Mouse (Mus musculus) heart, adult 9 months (tissue): ENCODE data around the gene Gba.
A peak's percentile ranks its signal among the peaks of the same experiment; 100 is the strongest.
"Not testable (repeated sequence)": the region's sequence is repeated elsewhere in the genome, so short reads cannot be mapped to it uniquely, and the experiment has no call there.

Experiments
- DNase-seq, 2 experiments: peaks; one replicate each; pipeline ENCODE4 v3.0.0; 2022; ENCODE audit warnings: low spot score in 2 of 2

The Gba gene

DNA sequence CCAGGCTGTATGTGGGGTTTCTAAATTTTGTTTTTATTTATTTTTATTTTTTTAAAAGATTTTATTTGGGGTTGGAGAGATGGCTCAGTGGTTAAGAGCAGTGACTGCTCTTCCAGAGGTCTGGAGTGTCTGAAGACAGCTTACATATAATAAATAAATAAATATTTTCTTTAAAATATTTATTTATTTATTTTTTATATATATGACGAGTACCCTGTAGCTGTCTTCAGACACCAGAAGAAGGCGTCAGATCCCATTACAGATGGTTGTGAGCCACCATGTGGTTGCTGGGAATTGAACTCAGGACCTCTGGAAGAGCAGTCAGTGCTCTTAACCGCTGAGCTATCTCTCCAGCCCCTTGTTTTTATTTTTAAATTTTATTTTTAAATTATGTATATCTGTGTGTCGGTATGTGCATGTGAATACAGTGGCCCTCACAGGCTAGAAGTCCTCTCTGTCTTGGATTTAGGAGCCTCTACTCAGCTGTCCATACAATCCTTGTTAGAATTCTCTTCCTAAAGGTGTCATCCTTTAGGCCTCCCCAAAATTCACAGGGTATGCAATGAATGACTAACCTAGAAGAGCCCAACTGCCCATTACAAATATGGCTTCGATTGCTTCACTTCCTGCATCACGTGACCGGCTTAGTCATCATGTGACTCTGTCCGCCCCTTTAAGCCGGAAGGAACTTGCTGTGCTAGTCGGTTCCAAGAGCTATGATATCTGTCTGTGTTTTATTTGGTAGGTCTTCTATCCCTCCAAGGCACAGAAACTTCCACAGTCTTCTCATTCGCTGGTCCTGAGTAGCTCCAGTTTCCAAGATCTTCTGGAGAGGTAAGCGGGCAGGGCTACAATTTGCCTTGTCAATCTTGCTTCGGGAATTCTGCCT lies at the start of gene Gba:
Gba (plus strand) TSS at position 676 of the 889 bp plus-strand sequence.
- DNase-seq: peak; percentile 72 to 87

GRCm38 (mm10) chr3:89156951-89157350 lies 45.8 kb upstream of the Gba start:
- no peak for DNase-seq

DNA sequence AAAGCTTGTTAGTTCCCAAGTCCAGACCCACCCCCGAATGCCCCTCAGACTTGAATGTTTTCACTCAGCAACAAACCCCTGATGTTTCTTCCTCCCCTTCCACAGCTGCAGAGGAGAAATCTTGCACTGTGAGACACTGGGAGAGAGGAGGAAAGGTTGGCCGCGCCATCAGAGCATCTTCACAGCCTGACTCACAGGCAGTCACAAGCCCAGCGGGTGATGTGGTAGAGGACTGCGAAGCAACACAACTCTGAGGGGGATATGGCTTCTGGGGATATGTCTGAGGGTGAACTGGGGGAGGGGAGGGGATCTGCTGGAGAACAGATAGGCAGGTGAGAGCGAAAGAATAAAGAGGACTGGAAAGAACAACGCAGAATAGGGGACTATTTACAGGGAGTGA lies 44.1 kb upstream of the Gba start:
- DNase-seq: no peak

DNA sequence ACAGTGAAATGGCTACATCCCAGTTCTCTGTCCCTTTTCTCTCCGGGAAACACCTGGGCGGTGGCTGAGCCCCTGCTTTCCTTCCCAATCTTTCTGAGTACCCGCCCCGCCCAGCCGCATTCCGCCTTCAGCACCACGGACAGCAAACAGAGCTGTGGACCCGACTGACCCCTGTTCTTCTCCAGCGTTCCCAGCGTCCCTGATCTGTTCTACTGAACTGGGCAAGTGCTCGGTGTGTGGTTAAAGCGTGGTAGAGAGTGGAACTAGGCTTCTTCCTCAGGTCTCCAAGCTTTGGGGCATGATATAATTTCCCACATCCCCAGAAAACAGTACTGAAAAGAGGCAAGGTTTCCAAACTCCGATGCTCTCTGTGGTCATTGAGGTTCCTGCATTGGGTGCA lies 43.5 kb upstream of the Gba start:
- DNase-seq: no peak

DNA sequence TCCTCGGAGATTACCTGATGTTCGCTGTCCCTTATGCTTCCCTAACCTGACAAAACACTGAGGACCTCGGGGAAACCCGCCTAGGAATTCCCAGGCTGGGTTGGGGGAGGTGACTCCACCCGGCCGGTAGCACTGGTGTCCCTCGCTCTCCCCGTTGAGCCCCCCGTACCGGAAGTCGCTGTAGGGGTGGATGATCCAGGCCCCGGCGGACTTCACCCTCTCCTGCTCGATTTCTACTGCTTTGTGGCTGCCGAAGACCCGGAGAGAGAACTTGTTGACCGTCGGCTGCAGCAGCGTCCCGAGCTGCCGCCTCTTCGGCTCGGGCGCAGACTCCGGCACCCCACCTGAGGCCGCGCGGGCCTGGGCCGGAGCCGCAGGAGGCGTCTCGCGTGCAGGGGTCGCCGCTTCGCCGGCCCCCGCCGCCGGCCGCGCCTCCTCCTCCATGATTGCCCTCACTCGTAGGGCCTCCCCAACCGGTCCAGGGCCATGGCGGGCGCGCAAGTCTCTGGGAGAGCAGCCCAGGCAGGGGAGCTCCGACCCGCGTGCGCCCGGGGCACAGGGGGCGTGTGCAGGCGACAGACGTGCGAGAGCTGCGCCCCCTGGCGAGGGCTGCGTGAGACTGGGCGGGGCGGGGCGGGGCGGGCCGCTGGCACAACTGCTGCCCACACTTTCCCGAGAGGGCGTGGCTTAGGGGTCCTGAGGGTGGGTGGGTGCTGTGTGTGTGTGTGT lies 42.9 kb upstream of the Gba start, which contains the start of gene Hcn3:
Hcn3 (minus strand) TSS at position 581 of the 729 bp plus-strand sequence.
- no peak for DNase-seq

GRCm38 (mm10) chr3:89161207-89161606 lies 41.5 kb upstream of the Gba start:
- DNase-seq: not testable (repeated sequence)

GRCm38 (mm10) chr3:89161786-89162185 lies 40.9 kb upstream of the Gba start:
- no peak for DNase-seq

GRCm38 (mm10) chr3:89163123-89163522 lies 39.6 kb upstream of the Gba start:
- DNase-seq: no peak

DNA sequence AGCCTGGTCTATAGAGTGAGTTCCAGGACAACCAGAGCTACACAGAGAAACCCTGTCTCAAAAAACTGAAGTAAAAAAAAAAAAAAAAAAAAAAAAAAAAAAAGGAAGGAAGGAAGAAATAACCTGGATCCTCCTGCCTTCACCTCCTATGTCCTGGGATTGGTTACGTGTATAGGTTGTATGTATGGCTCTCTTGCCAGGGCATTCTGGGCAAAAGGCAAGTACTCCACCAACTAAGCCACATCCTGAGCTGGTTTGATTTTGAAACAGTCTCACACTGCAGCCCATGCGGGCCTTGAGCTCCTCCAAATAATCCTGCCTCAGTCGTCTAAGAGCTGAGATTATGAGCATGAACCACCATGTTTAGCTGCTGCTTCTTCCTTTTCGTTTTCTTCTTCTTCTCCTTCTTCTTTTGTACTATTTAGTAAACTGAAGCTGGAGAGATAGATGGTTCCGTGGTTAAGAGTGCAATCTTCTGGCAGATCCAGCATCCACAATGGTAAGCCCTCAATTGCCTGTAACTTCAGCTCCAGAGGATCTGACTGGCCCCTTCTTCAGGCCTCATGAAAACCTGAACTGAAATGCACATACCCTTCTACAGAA lies 39.0 kb upstream of the Gba start:
- DNase-seq: no peak

DNA sequence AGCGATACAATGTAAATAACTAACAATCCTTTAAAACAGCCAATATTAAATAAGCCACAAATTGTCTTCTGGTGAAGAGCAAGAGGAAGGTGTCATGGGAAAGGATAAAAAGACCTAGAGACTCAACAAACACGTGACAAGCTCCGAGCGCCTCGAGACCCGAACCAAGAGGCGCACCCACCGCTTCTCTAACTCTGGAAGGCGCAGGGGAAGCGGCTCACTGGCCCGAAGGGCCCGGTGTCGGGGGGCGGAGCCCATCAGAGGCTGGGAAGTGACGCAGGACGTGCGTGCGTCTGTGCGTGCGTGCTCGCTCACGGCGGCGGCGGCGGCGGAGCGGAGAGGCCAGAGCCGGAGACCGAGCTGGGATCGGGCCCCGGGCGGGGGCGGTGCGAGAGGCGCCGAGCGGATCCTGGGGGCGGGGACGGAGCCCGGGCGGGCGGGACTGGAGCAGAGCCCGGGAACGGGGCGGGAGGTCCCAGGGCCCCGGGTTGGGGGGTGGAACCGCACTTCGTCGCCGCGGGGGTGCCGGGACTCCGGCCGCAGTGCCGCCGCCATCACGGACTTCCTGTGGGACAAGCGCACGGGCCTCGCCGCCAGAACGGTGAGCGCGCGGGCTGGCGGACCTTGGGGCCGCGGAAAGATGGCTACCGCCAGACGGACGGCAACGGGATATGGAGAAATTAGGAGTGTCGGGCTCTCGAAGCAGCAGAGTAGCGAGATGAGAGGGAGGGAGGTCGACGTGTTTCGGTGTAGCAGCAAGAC lies 38.0 kb upstream of the Gba start, which contains the start of gene Clk2:
Clk2 (plus strand) TSS at position 290 of the 762 bp plus-strand sequence.
- peak; percentile 94 to 96 for DNase-seq

DNA sequence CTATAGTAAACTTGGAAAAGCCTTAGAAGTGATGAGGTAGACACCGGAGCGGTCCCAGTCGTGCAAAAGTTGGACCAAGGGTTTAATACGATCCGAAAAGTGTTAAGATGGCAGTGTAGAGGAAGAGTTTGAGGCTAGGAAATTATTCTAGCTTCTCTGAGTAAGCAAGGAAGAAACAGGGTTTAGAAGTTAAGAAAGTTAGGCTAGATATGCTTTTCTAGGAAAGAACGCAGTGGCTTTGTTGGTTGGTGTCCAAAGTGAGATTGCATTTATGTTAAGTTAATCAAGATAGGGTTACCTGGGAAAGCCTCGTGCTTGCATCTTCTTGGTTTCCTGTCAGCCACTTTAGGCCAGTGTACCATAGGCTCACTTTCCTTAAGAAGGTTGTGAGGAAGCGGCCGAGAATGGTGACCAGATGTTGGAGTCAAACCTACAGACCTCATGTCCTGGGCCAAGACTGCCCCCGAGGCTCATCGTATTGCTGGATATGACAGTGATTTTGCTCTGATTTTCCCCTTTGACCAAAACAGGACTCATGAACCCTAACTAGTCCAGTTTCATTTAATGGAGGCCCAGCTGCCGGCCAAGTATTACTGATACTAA lies 37.4 kb upstream of the Gba start:
- no peak for DNase-seq

GRCm38 (mm10) chr3:89166945-89167344 lies 35.8 kb upstream of the Gba start:
- no peak for DNase-seq

- DNase-seq: no peak
Observed at GRCm38 (mm10) chr3:89174844-89175243, 27.9 kb upstream of the Gba start.

- DNase-seq: no peak
Observed at GRCm38 (mm10) chr3:89175544-89175943, 27.2 kb upstream of the Gba start.

- DNase-seq: no peak
Observed at GRCm38 (mm10) chr3:89176421-89176820, 26.3 kb upstream of the Gba start.

- DNase-seq: peak; percentile 89 to 90
Observed at GRCm38 (mm10) chr3:89177242-89178106, 25.3 kb upstream of the Gba start, which contains the start of gene Scamp3. Gene Scamp3, plus strand, starts transcription at chr3:89177473.

- no peak for DNase-seq
Observed at GRCm38 (mm10) chr3:89178107-89178385, 24.7 kb upstream of the Gba start.

DNA sequence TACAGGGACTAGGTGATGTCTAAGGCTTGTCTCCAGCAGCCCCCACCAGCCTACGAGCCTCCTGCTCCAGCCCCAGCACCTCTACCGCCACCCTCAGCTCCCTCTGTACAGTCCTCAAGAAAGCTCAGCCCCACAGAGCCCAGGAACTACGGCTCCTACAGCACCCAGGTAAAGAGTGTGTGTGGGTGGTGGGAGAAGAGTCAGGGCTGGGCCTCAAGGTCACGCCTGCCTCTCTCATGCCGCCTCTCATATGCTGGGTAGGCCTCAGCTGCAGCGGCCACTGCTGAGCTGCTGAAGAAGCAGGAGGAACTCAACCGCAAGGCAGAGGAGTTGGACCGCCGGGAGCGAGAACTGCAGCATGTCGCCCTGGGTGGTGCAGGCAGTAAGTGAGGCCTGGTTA lies 23.7 kb upstream of the Gba start:
- DNase-seq: no peak

DNA sequence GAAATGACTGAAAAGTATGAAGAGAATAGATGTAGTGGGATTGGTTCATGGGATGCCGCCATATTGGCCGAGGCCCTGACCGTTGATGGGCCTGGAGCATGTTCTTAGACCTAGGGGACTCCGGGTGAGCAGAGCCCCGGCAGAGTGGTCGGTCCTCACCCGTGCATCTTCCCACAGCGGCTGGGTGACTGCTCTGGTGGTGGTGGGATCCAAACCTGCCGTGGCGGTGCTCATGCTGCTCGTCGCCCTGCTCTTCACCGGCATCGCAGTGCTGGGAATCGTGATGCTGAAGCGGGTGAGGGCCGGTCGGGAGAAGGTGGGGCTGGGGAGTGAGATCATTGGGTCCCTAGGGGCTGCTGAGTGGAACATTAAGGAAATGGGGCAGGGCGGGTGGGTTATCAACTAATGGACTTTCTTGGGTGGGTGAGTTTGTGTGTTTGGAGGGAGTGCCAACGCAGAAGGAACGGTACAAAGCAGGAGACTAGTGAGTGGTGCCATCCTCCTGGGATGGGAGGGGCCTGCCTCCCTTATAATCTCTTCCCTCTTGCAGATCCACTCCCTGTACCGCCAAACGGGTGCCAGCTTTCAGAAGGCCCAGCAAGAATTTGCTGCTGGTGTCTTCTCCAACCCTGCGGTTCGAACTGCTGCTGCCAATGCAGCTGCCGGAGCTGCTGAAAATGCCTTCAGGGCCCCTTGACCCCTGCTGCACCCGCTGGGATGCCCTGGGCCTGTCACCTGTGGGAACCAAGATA lies 20.8 kb upstream of the Gba start:
- DNase-seq: no peak
